Mouse (Mus musculus) small intestine, adult 2 months (tissue): Measurements from ENCODE around the gene Gfap.

Experiments used
- CTCF ChIP-seq: fragments of 200-500 bp; IDR thresholded peaks from 2 replicates; pipeline ENCODE4 v1.5.1; 2012; ENCODE audit warnings: low read depth, mild to moderate bottlenecking, control low read depth, inconsistent platforms, low read length, moderate library complexity, mixed read lengths; ENCODE audit not compliant: insufficient replicate concordance, insufficient read length; ENCODE audit errors: extremely low read depth
- POLR2A ChIP-seq: fragments of 200-500 bp; IDR thresholded peaks from 2 replicates; pipeline ENCODE4 v1.6.1; 2012; ENCODE audit warnings: low read depth, mild to moderate bottlenecking, control low read depth, inconsistent platforms, low read length, moderate library complexity

GRCm38 (mm10) chr11:102838126-102838525 is 62.6 kb downstream of the Gfap start:
- no peak for TF ChIP-seq POLR2A
- no peak for TF ChIP-seq CTCF
